Mouse (Mus musculus) embryonic fibroblast, embryonic 13.5 days (primary cell): ENCODE measurements around the gene Ngb.

Experiments
- CTCF ChIP-seq: IDR thresholded peaks from 2 replicates; pipeline ENCODE4 v1.5.1; 2011; ENCODE audit warnings: mild to moderate bottlenecking, control low read depth, low read length, moderate library complexity, borderline replicate concordance; ENCODE audit not compliant: insufficient read depth
- POLR2A ChIP-seq: IDR thresholded peaks from 2 replicates; pipeline ENCODE4 v1.6.1; 2011; ENCODE audit warnings: low read depth, mild to moderate bottlenecking, control low read depth, low read length, moderate library complexity

GRCm38 (mm10) chr12:87142156-87142555 is 39.8 kb upstream of the Ngb start:
- TF ChIP-seq CTCF, result no peak
- TF ChIP-seq POLR2A, result no peak
